Mouse (Mus musculus) ES-Bruce4 (cell line): ENCODE results near the gene Btn1a1. TPM values are rescaled to one million over a fixed set of nuclear protein-coding genes. Genes with fewer than 3 reads are reported as not detected.
A peak's percentile ranks its signal among the peaks of the same experiment; 100 is the strongest.

Experiments used
- H3K27ac ChIP-seq: 2 replicates; pipeline ENCODE4 v1.5.1; 2012; ENCODE audit warnings: low read length, inconsistent platforms; ENCODE audit not compliant: insufficient read depth
- H3K27me3 ChIP-seq: 2 replicates; pipeline ENCODE4 v1.6.1; 2012; ENCODE audit warnings: mild to moderate bottlenecking, low read length, inconsistent platforms; ENCODE audit not compliant: control insufficient read depth, poor library complexity, insufficient read depth, severe bottlenecking
- H3K36me3 ChIP-seq: 2 replicates; pipeline ENCODE4 v1.6.1; 2012; ENCODE audit warnings: inconsistent platforms, mild to moderate bottlenecking, low read length, moderate library complexity; ENCODE audit not compliant: control insufficient read depth, poor library complexity, insufficient read depth, severe bottlenecking
- H3K4me1 ChIP-seq: one replicate; pipeline ENCODE4 v1.8.1; 2011; ENCODE audit warnings: low read length; ENCODE audit not compliant: control insufficient read depth, insufficient read depth
- H3K4me3 ChIP-seq: 2 replicates; pipeline ENCODE4 v1.5.1; 2011; ENCODE audit warnings: low read depth, mild to moderate bottlenecking, low read length
- H3K9ac ChIP-seq: 2 replicates; pipeline ENCODE4 v1.6.1; 2012; ENCODE audit warnings: low read depth, mild to moderate bottlenecking, inconsistent platforms; ENCODE audit not compliant: poor library complexity, severe bottlenecking
- H3K9me3 ChIP-seq: replicated peaks from 2 replicates; pipeline ENCODE4 v1.6.1; 2012; ENCODE audit warnings: mild to moderate bottlenecking, low read length, inconsistent platforms; ENCODE audit not compliant: control insufficient read depth, poor library complexity, insufficient read depth, severe bottlenecking
- CTCF ChIP-seq: IDR thresholded peaks from one replicate; pipeline ENCODE4 v1.8.1; 2011; ENCODE audit warnings: low read depth, low read length
- EP300 ChIP-seq: IDR thresholded peaks from 2 replicates; pipeline ENCODE4 v1.6.1; 2011; ENCODE audit warnings: low read depth, low read length; ENCODE audit not compliant: insufficient read depth
- POLR2A ChIP-seq: IDR thresholded peaks from one replicate; pipeline ENCODE4 v1.8.1; 2011; ENCODE audit warnings: low read length; ENCODE audit not compliant: insufficient read depth
- polyA plus RNA-seq: library from polyadenylated mRNA; stranded (reverse); fragments of >200 nt; gene quantifications from 2 replicates; pipeline ENCODE4 v1.2.4, GENCODE M21; 2011; ENCODE audit warnings: low read depth; ENCODE audit not compliant: missing spikeins, insufficient read depth, insufficient read length

Btn1a1 gene
- polyA plus RNA-seq, 1 experiment, result 0.40 TPM

- TF ChIP-seq EP300, result no peak
- no peak for TF ChIP-seq POLR2A
- no peak for TF ChIP-seq CTCF
- no peaks in the 10 kb centered on the region for H3K27me3 ChIP-seq
- no peak overlapping the region for H3K27ac ChIP-seq
- H3K9me3 ChIP-seq, result no peaks in the 10 kb centered on the region
- H3K4me1 ChIP-seq, result peaks cover 3% of the 10 kb centered on the region
- no peaks in the 10 kb centered on the region for H3K36me3 ChIP-seq
- peak overlapping the region; percentile 38 for H3K9ac ChIP-seq
- no peak overlapping the region for H3K4me3 ChIP-seq
These were observed 34.2 kb upstream of the Btn1a1 start for GRCm38 (mm10) chr13:23499943-23500342.

- H3K4me1 ChIP-seq, result peaks cover 1% of the 10 kb centered on the region
- no peaks in the 10 kb centered on the region for H3K9me3 ChIP-seq
- H3K27ac ChIP-seq, result 0 out of 2 replicates have a peak overlapping the region, but pooled peaks have one; percentile 4
- TF ChIP-seq EP300 (no peak), CTCF (no peak), POLR2A (no peak)
- no peaks in the 10 kb centered on the region for H3K27me3 ChIP-seq
- peak overlapping the region; percentile 89 for H3K4me3 ChIP-seq
- peak overlapping the region; percentile 38 for H3K9ac ChIP-seq
- H3K36me3 ChIP-seq, result no peaks in the 10 kb centered on the region
These were observed 33.0 kb upstream of the Btn1a1 start for GRCm38 (mm10) chr13:23498653-23499052.

GRCm38 (mm10) chr13:23497656-23498321 lies 32.1 kb upstream of the Btn1a1 start:
- no peak for TF ChIP-seq POLR2A
- TF ChIP-seq EP300, result 0 out of 2 replicates have a peak, but pooled peaks have one; percentile 27
- H3K4me3 ChIP-seq, result peak overlapping the region; percentile 92
- H3K9ac ChIP-seq, result peak overlapping the region; percentile 82
- H3K27me3 ChIP-seq, result no peaks in the 10 kb centered on the region
- peaks cover 1% of the 10 kb centered on the region for H3K4me1 ChIP-seq
- no peak overlapping the region for H3K27ac ChIP-seq
- H3K36me3 ChIP-seq, result no peaks in the 10 kb centered on the region
- no peaks in the 10 kb centered on the region for H3K9me3 ChIP-seq

GRCm38 (mm10) chr13:23495526-23495925 lies 29.8 kb upstream of the Btn1a1 start:
- Histone ChIP-seq H3K9me3 (no peaks in the 10 kb centered on the region), H3K27ac (no peak overlapping the region), H3K36me3 (no peaks in the 10 kb centered on the region), H3K9ac (no peak overlapping the region), H3K4me1 (peaks cover 1% of the 10 kb centered on the region), H3K27me3 (no peaks in the 10 kb centered on the region), H3K4me3 (no peak overlapping the region)
- TF ChIP-seq EP300, result no peak
- no peak for TF ChIP-seq CTCF
- no peak for TF ChIP-seq POLR2A

GRCm38 (mm10) chr13:23491990-23492389 lies 26.3 kb upstream of the Btn1a1 start:
- TF ChIP-seq CTCF, result no peak
- peak; percentile 64 for TF ChIP-seq EP300
- Histone ChIP-seq H3K4me3 (no peak overlapping the region), H3K4me1 (peaks cover 6% of the 10 kb centered on the region), H3K9me3 (no peaks in the 10 kb centered on the region), H3K27me3 (no peaks in the 10 kb centered on the region), H3K36me3 (no peaks in the 10 kb centered on the region), H3K27ac (peak overlapping the region; percentile 77; the same call in 1 of the 2 replicates), H3K9ac (no peak overlapping the region; the same call in 1 of the 2 replicates)

- no peak overlapping the region for H3K27ac ChIP-seq
- no peaks in the 10 kb centered on the region for H3K27me3 ChIP-seq
- H3K4me1 ChIP-seq, result peaks cover 6% of the 10 kb centered on the region
- no peak overlapping the region for H3K9ac ChIP-seq
- H3K9me3 ChIP-seq, result no peaks in the 10 kb centered on the region
- TF ChIP-seq CTCF (no peak), POLR2A (no peak)
- H3K36me3 ChIP-seq, result no peaks in the 10 kb centered on the region
- no peak overlapping the region for H3K4me3 ChIP-seq
These were observed 25.6 kb upstream of the Btn1a1 start for GRCm38 (mm10) chr13:23491263-23491662.
